Mouse (Mus musculus): ENCODE results near the gene Sema6d. TPM values are rescaled to one million over a fixed set of nuclear protein-coding genes. Genes with fewer than 3 reads are reported as not detected.

The Sema6d gene
- total RNA-seq, 2 experiments from 2014 or later: 5.7 to 10.4 TPM

DNA sequence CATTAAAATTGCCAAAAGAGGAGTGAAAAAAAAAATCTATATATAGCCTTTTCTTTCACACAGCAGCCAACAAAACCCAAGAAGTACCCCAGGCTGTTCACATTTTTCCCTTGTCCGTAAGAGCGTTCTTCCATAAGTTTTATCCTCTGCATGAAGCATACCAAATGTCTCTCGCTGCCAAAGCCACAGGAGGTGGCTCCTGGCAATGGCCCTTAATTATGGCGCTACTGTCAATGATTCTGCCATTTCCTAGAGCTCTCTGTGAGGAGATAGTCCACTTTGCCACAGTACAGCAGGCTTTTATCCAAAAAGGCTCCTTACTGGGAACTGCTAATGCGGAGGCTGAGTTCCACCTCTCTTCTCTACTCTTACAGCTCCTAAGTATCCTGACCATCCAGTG is 104.3 kb downstream of the Sema6d start:
- no peak overlapping the region for H3K4me3 ChIP-seq
- intact Hi-C loops (cut with DNase I): no loop called here
- no peak for TF ChIP-seq CTCF (IDR thresholded peaks at IDR 0.05)
- H3K27ac ChIP-seq: no peak overlapping the region
- no peak for DNase-seq

DNA sequence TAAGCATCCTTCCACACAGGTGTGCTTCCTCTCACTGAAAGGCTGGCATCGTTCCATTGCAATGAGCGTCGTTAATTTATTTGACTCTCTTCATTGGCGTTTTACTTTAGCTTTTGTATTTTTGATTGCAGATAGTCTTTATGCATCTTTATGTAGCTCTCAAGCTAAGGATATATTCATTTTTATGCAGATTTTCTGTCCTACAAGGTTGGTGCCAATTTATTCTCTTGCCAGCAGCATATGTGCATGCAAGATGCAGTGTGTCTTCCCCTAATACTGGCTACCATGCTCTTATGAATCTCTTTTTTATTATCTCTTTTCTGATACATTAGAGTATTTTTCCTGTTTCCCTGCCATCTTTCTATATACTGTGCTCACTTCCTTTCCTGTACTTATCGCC is 111.7 kb downstream of the Sema6d start:
- intact Hi-C loops (cut with DNase I): no loop called here
- Histone ChIP-seq H3K4me3 (no peak overlapping the region), H3K27ac (no peak overlapping the region)
- DNase-seq: no peak
- no peak for TF ChIP-seq CTCF (IDR thresholded peaks at IDR 0.05)

DNA sequence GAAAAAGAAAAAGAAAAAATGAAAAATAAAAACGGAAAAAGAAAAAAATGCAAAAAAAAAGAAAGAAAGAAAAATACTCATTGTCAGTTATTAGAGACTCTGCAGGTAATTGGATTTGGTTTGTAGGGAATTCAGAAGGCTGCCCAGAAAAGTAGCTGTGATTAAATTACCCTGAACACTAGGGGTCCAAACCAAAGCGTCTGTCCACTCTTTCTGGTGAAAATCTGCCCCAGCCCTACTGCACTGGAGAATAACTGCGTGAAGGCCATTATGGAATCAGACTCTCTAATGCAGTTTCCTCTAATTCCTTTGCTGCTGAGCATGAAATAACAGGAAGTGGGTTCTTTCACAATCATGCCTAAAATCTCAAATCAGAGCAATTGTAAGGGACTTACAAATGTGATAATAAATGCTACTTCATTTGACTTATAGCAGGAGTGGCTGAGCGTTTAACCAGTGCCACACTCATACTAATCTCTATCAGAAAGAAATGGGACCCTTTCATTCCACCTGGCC is 112.8 kb downstream of the Sema6d start:
- intact Hi-C loops (cut with DNase I): no loop called here
- H3K4me3 ChIP-seq: no peak overlapping the region
- no peak overlapping the region for H3K27ac ChIP-seq
- no peak for TF ChIP-seq CTCF (IDR thresholded peaks at IDR 0.05)
- DNase-seq: no peak

DNA sequence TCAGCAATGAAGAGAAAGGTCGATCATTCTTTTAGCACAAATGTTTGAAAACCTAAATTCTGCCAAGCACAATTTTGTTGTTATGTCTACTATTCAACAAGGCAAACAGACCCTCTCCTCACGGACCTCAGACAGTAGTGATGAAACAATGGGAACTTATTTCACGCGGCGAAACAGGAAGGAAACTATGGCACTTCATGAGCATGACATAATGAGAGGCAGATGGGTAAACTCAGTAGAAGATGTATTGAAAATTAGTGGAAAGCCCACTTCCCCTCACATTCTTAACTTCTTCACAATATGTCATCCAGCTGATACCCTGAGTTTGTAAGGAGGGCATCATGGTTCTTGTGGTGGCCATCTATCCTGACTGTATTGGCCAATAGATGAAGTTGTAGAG is 116.0 kb downstream of the Sema6d start:
- intact Hi-C loops (cut with DNase I): no loop called here

DNA sequence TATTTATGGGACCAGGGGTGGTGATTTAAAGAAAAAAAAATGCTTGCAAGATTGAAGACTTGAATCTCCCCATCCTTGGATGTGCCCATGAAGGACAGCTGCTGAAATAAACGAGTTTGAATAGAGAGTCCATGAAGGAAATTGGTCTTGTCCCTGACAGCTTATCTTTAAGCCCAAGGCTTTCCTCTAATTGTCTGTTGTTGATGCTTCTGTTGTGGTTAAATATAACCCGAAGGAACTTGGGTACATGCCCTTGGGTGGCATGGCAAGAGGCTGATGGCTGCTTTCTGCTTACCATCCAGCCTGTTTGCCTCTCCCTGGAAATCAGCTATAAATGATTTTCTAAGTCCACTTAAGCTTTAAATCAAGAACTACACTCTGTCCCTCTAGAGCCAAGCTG is 118.5 kb downstream of the Sema6d start:
- intact Hi-C loops (cut with DNase I): no loop called here
- Histone ChIP-seq H3K27ac (no peak overlapping the region), H3K4me3 (no peak overlapping the region)
- no peak for DNase-seq
- TF ChIP-seq CTCF (IDR thresholded peaks at IDR 0.05): no peak

More for the DNA sequence above, 116.0 kb downstream of the Sema6d start:
- DNase-seq: no peak
- H3K27ac ChIP-seq: no peak overlapping the region
- no peak for TF ChIP-seq CTCF (IDR thresholded peaks at IDR 0.05)
- H3K4me3 ChIP-seq: no peak overlapping the region

DNA sequence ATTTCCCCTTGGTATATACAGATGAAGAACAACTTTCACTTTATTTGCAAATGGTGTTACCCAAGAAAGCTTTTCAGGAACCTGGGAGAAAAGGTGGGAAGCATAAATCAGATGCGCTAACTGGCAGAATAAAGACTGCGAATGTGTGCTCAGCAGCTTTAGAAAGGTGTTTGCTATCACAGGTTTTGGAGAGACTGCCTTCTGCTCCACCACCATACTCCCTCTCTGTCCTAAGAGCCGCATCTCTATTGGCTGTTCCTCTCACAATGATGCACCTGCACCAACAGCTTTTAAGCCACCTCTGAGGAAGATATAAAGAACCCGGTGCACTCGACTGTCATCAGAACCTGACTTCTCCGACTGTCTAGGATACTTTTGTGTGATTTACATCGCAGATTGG is 133.8 kb downstream of the Sema6d start:
- no peak for DNase-seq
- no peak for TF ChIP-seq CTCF (IDR thresholded peaks at IDR 0.05)
- Histone ChIP-seq H3K4me3 (no peak overlapping the region), H3K27ac (no peak overlapping the region)
- intact Hi-C loops (cut with DNase I): no loop called here

DNA sequence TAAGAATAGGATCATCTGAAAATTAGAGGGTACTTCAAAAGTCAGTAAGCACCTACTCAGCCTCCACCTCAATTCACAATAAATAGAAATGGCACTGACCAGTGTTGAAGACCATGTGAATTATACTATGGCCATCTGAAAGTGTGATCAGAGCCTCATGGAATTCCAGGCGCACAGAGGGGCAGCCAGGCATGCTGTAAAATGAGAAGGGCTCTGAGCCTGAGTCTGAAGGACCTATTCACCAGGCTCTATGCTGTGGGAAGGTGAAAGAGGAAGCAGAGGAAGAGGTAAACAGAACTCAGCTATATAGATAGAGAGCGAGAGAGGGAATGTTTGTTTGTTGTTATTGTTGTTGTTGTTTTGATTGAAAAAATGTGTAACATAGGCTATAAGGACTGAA is 134.6 kb downstream of the Sema6d start:
- intact Hi-C loops (cut with DNase I): no loop called here
- TF ChIP-seq CTCF (IDR thresholded peaks at IDR 0.05): no peak

DNA sequence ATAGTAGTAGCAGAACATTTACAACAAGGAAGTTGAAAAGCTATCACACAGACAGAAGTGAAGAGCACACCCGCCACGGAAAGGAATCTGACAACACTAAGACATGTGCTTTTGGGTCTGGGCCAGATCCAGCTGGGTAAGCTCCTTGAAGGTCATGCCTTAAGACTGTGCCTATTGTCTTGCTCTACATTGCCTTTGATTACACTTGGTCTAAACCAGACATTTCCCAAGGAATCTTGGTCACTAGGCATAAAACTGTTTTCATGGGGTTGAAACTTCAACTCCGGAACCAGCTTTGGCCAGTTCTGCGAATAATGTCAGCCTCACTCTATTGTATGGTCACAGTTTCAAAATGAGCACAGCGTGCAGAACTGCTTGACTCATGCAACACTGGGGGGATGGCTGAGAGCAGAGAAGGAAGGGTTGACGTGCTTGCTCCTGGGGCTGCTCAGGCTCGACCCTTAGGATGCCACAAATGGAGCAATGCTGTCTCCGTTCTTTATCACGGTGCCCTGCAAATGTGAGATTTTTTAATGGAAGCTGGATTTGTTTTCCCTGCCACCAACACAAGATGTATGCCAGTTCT is 145.0 kb downstream of the Sema6d start:
- Histone ChIP-seq H3K27ac (no peak overlapping the region), H3K4me3 (no peak overlapping the region)
- DNase-seq: no peak
- TF ChIP-seq CTCF (IDR thresholded peaks at IDR 0.05): no peak
- intact Hi-C loops (cut with DNase I): no loop called here

More for the DNA sequence above, 134.6 kb downstream of the Sema6d start:
- Histone ChIP-seq H3K27ac (no peak overlapping the region), H3K4me3 (no peak overlapping the region)
- DNase-seq: no peak

DNA sequence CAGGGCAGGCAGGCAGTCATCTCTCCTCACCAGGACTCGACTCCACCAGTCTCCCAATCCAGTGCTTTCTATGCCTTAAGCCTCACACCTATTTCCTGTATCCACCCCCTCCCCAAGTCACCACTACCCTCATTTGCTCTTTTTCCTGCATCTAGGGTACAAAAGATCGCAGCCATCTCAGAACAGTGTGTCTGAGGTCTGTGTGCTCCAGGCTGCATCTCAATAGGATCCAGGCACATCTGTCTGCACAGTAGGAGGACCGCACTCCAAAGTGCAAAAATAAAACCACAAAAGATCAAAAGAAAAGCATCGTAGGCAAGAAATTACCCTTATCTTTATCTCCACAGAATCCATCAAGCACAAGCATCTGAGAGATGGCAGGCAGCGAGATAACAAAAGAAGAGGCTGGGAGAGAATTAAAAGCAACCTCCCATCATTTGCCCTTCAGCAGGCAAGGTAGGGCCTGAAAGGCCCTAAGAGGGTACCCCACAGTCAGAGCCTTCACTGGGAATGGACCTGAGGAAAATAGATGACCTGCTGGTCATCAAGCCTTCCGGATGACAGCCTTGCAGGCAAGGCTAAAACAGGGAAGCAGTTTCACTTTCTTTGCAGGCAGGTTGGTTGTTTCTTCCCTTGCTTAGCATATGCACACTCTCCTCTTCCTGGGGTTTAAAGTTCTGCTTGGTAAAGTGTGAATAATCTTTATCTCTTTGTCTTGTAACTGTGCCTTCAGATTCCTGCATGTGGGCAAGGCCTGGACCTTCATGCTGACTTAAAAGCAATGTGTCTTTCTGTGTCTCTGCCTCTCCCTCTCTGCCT is 145.7 kb downstream of the Sema6d start:
- intact Hi-C loops (cut with DNase I): no loop called here
- no peak for TF ChIP-seq CTCF (IDR thresholded peaks at IDR 0.05)
- no peak overlapping the region for H3K4me3 ChIP-seq
- DNase-seq: no peak
- no peak overlapping the region for H3K27ac ChIP-seq

DNA sequence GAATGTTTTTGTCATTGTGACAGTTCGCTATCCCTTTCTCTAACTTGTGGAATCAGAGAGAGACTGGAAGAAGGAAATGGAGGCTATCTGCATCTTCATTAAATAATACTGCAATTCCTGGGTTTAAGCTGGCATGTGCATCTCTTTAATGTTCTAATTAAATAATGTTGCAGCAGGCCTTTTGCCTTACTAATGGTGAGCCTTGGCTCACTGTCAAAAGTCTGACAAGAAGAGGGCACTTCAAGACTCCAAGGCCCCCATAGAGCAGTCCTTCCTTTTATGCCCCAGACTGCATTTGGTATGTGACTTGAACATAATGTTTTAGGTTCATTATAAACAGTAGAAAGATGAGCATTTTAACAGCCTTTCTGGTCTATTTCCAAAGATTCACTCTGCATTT is 147.1 kb downstream of the Sema6d start:
- intact Hi-C loops (cut with DNase I): no loop called here
- Histone ChIP-seq H3K4me3 (no peak overlapping the region), H3K27ac (no peak overlapping the region)
- no peak for DNase-seq
- TF ChIP-seq CTCF (IDR thresholded peaks at IDR 0.05): no peak

DNA sequence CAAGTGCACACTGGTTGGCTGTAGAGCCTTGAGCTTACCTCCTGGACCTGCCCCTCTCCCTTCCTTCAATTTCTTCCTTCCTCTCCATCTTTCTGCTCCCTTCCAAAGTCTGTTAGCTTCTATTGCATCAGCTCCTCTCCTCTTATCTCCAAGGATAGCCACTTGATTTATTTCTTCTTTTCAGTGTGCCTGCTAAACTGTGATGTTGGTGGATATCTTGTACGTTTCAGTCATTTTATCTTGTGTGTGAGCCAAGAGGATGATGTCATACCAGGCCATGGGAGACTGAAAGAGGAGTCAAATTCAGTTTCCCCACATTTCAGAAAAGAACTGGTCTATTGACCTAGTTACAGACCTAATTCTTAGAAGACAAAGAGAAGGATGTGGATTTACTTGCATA is 153.8 kb downstream of the Sema6d start:
- intact Hi-C loops (cut with DNase I): no loop called here
- Histone ChIP-seq H3K27ac (no peak overlapping the region), H3K4me3 (no peak overlapping the region)
- no peak for TF ChIP-seq CTCF (IDR thresholded peaks at IDR 0.05)
- no peak for DNase-seq

DNA sequence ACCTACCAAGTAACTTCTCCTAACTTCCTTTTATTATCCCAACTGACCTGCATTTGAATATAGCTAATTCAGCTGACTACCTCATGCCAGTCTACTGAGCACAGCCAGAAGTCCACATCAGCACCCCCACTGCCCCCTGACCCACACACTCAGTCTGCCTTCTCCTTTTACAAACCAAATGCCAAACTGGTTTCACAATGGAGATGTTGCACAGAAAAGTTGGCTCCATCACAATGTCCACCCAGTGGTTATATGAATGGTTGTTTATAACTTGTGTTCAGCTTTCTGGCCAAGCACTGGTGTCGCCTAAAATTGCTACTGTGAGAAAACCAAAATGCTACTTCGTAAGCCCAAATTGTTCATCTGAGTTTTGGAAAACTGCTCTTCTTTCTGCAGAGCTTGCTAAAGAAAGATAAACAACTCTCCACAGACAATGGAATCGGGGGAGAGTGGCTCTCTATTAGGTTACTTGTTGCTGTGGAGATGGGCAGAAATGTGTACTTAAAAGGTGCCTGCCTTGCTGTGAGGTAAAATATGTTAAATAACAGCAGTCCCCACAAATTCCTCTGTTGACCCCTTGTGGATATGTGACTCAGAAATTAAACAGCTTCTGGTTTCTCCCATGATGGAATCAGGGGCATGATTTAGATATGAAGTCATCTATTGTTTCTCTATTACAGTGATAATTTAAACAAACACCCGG is 154.9 kb downstream of the Sema6d start:
- TF ChIP-seq CTCF (IDR thresholded peaks at IDR 0.05): no peak
- intact Hi-C loops (cut with DNase I): no loop called here
- no peak overlapping the region for H3K27ac ChIP-seq
- H3K4me3 ChIP-seq: no peak overlapping the region
- peak; percentile 25 for DNase-seq

DNA sequence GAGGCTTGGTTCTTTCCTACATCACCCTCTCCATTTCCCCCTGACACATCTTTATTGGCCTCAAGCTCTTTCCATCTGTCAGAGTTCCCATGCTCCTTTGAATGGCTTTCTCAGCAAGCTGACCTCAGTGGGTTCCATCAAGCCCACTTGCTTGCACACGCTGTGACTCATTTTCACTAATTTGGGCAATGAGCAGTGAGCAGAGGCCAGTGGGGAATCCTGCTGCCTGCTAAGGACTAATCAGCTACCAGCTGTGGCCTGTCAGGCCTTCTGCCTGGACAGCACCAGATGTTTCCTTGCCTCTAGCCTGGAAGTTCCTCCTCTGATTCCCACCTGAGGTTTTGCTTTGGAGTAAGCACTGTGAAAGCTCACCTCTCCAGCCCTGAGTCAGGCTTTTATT is 168.3 kb downstream of the Sema6d start:
- no peak for DNase-seq
- intact Hi-C loops (cut with DNase I): no loop called here
- Histone ChIP-seq H3K4me3 (no peak overlapping the region), H3K27ac (no peak overlapping the region)
- TF ChIP-seq CTCF (IDR thresholded peaks at IDR 0.05): no peak
